Mouse (Mus musculus) right cerebral cortex, postnatal 14 days (tissue): ENCODE measurements around the gene Prkcq.
A peak's percentile ranks its signal among the peaks of the same experiment; 100 is the strongest.
"Not testable (repeated sequence)": the region's sequence is repeated elsewhere in the genome, so short reads cannot be mapped to it uniquely, and the experiment has no call there.

Source experiments
- DNase-seq: peaks from one replicate; pipeline ENCODE4 v3.0.0; 2022

Prkcq gene

GRCm38 (mm10) chr2:11294643-11295191 lies 122.8 kb downstream of the Prkcq start:
- DNase-seq, result no peak

- no peak for DNase-seq
Measured at GRCm38 (mm10) chr2:11298811-11299210, 126.9 kb downstream of the Prkcq start.

- DNase-seq, result no peak
Measured at GRCm38 (mm10) chr2:11299366-11299765, 127.5 kb downstream of the Prkcq start.

DNA sequence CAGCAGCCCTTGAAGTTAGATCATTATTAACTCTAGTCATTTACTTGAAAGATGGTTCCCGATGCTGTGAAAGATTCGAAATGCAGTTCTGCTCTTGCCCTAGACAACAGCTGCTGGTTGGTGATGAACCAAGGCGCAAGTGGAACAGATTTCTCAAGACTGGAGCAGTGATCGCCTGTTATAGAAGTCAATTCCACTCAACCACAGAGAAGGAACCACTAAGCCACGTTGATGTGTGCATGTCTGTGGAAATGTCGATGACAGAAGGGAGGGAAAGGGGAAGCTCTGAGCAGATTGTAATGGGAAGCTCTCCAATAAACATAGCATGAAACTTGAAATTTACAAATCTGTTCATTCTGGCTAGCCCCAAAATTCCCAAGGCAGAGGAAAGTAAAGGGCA lies 128.5 kb downstream of the Prkcq start:
- no peak for DNase-seq

DNA sequence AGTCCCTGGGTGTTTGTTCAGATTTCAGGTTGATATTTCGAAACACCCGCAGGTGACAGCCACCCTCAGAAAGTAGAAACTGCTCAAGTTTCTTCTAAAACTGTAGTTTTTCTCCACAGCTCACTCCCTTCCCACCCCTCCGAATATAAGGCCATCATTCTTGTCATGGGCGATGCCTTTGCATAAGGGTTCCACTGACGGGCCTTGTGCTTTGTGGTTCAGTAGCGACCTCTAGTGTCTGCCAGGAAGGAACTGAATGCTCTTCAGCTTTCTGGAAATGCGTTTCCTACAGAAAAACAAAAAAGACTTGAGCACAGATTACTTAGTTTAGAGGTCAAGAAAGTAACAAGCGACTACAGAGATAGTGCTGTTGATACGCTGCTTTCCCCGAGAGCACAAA lies 148.3 kb downstream of the Prkcq start:
- DNase-seq, result peak; percentile 36

DNA sequence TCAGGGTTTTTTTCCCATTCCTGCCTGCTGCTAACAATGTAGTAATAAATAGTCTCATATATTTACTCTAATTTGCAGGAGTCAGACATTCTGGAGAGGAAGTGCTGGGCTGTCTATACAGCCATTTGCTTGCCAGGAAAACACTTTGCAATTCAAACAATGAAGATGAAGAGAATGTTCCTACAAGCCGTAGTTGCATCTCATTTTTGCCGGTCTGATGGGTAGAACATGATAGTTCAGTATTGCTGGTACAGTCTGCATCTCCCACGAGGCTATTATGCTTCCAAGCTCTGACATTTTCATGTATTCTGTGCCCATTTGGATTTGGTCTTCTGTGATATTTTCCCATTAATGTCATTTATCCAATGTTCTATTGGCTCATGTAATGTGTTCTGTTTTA lies 150.5 kb downstream of the Prkcq start:
- no peak for DNase-seq

DNA sequence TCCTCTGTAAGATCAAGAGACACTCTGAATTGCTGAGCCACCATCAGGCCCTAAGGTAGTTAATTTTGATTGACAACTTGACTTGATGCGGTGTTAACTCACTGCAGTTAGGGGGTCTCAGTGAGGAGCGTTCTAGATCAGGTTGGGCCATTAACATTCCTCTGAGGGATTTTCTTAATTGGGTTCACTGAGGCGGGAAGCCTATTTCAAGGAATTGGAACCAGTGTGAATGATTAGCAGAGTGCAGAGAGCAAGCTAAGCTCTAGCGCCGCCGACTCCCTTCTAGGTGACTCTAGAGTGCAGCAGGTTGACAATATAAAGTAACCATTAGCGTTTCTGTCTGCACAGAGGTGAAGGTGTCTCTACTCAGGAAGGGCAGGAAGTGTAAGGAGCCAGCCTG lies 155.4 kb downstream of the Prkcq start:
- no peak for DNase-seq

DNA sequence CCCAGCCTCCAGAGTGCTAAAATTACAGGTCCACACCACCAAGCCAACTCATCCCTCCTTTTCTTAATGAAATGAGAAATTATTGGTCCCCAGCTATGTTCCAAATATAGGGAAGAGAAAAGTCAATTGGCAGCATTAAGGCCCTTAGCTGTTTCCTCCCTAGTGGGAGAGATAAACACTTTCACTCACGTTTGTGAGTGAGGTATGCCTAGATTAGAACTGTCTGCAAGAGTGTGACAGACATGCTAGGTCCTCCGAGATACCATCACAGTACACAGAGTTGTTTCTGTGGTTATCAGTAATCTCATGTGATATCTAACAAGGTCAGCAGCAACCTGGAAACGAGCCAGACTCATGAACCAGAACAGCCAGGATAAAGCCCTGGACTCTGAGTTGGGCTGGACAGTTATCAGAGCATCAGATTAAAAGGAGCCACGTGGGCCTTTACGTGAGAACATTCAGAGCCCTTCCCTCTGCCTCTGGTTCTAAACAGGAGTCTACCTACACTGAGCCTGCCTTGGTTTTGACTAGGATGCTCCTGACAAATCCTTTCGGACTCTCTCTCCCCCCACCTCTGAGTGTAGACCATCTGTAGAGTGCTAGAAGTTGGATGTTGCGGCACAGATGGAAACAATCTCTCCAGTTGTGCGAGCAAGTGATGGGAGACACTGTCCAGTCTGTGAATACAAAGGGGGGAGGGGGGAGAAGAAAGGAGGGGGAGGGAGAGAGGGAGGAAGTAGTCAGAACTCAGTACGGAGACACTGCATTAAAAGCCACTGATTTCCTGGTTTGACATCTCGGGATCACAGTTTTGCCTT lies 157.7 kb downstream of the Prkcq start:
- no peak for DNase-seq

GRCm38 (mm10) chr2:11331528-11332446 lies 159.9 kb downstream of the Prkcq start:
- DNase-seq, result peak; percentile 71

GRCm38 (mm10) chr2:11332469-11332868 lies 160.6 kb downstream of the Prkcq start:
- no peak for DNase-seq

DNA sequence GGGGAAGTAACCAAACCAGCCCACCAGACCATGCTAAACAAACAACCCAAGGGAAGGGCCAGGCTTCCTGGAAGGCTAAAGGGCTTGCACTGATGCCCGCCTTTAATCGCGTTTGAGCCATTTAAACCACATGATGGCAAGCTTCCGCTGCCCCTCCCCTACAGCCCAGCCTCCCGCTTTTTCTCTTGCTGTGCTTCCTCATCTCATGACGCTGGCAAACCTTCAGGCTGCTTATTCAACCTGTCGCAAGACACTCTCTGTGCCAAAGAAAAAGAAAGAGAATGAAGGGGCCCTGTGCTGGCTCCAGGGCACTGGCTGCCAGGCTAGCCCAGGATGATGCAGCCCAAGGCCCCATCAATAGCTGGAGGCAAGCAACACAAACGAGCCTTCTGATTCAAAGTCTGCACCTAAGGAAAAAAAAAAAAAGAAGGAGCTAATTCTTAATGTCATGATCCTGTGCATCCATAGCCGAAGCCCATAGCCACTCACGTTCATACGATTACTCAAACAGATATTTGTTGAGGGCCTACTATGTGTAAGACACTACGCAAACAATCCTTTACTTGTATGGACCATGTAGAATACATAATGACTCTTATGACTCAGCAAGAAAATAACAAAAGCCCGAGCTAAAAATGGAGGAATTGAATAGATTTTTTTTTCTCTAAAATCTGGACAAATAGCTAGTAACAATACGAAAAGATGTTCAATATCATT lies 161.6 kb downstream of the Prkcq start:
- DNase-seq, result no peak

GRCm38 (mm10) chr2:11336320-11336719 lies 164.4 kb downstream of the Prkcq start:
- no peak for DNase-seq

DNA sequence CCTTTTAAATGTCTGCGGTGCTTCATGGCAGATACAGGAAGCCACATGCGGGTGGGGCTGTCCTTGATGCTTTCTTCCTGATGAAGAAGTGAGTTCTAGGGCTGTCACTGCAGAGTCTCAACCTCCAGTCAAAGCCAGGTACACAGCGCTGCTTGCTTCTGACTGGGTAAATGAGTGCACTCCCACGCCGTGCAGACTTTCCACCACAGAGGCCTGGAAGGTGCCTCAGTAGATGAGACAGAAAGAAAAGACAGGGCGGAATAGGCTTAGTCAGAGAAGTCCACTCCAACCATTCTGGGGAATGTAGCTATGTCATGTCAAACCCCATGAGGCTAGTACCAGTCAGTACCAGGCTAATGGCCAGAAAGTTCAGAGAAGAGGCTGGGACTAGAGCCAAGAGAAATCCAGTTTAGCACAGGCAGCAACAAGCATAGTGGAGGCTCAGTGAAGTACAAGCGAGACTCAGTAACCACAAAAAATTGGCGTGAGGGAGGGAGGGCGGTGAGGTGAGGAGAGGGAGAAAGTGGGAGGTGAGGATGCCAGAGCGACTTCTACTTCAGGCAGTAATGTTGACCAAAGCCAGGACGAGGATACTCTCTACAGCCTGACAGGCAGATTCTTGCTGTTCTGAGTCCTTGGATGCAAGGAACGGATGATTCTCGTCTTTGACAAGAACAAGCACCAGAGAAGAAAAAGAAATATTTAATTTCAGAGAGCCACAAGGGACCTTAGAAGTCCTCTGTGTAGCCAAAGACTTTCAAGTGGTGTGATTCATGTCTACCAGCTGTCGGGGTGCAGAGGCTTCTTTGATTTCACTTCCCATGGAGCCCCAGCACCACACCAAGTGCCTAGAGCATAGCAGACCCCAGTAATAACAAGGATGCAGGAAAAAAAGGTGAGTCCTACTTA lies 167.3 kb downstream of the Prkcq start:
- no peak for DNase-seq

GRCm38 (mm10) chr2:11344691-11345090 lies 172.8 kb downstream of the Prkcq start:
- DNase-seq, result no peak

DNA sequence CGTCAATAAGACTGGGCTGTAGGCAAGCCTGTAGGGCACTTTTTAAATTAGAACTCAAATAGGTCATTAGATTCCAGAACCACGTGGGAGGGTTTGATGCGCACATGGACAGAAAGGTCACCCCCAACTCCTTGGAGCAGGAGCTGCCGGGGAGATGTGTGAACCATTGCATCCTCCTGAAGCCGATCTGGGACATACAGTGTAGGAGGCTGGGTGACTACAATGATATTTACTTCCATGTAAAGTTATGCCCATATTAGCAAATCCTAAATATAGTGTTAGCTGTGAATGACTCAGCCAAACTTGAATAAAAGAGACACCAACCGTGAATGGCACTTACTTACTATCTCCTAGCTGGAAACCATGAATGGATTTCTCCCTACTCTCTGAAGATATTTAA lies 174.5 kb downstream of the Prkcq start:
- DNase-seq, result not testable (repeated sequence)

DNA sequence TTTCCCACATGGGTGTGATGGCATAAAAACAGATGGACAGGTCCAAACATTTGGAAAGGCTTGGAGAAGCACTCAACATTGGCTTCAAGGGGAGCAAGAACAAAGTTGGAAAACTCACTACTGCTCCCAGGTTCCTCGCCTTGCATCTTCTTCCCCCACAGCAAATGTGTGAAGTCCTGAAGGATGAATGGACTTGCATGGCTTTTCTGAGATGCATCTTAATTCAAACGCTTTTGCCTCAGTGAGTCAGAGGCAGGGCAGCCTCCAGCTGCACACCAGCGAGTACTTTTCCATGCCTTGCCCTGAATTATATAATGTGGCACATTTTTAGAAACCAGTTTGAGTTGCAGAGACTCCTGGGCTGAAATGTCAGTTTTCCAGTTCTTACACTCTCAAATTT lies 175.9 kb downstream of the Prkcq start:
- DNase-seq, result no peak
